Mouse (Mus musculus): ENCODE measurements around the gene Nudt16l1.

Gene Nudt16l1

GRCm38 (mm10) chr16:4913783-4914735, 24.5 kb upstream of the Nudt16l1 start:
- CTCF ChIA-PET = interaction anchor here (0.7 to 2.0 kb wide), 3 partner anchors 34 to 50 kb away, joined by 3 to 10 read pairs (median 3); partner anchors contain the start of gene Ubald1

GRCm38 (mm10) chr16:4915931-4916330, 22.6 kb upstream of the Nudt16l1 start:
- CTCF ChIA-PET = interaction anchor here (1.0 kb wide), 1 partner anchor 23 kb away, joined by 4 read pairs; no protein-coding TSS in a partner anchor

GRCm38 (mm10) chr16:4916608-4917007, 22.0 kb upstream of the Nudt16l1 start:
- CTCF ChIA-PET = interaction anchor here (1.0 kb wide), 1 partner anchor 23 kb away, joined by 4 read pairs; no protein-coding TSS in a partner anchor

GRCm38 (mm10) chr16:4920556-4920955, 18.0 kb upstream of the Nudt16l1 start:
- CTCF ChIA-PET = no interaction called here

GRCm38 (mm10) chr16:4922481-4922880, 16.1 kb upstream of the Nudt16l1 start:
- CTCF ChIA-PET = no interaction called here

- CTCF ChIA-PET = interaction anchor here (0.6 kb wide), 1 partner anchor 43 kb away, joined by 4 read pairs; no protein-coding TSS in a partner anchor
Observed at GRCm38 (mm10) chr16:4923996-4924395, 14.6 kb upstream of the Nudt16l1 start.

GRCm38 (mm10) chr16:4927967-4928366, 10.6 kb upstream of the Nudt16l1 start:
- CTCF ChIA-PET = no interaction called here

- CTCF ChIA-PET = no interaction called here
Observed at GRCm38 (mm10) chr16:4928474-4928873, 10.1 kb upstream of the Nudt16l1 start.

GRCm38 (mm10) chr16:4932429-4932828, 6.1 kb upstream of the Nudt16l1 start:
- CTCF ChIA-PET = interaction anchor here (0.6 kb wide), 1 partner anchor 18 kb away, joined by 3 read pairs; no protein-coding TSS in a partner anchor

- CTCF ChIA-PET = no interaction called here
Observed at GRCm38 (mm10) chr16:4935430-4935829, 3.1 kb upstream of the Nudt16l1 start.

- CTCF ChIA-PET = no interaction called here
Observed at GRCm38 (mm10) chr16:4935931-4936703, 2.4 kb upstream of the Nudt16l1 start.

- CTCF ChIA-PET = no interaction called here
Observed at GRCm38 (mm10) chr16:4937351-4938190, 990 bp upstream of the Nudt16l1 start.

- CTCF ChIA-PET = interaction anchor here (0.9 kb wide), 1 partner anchor 23 kb away, joined by 4 read pairs; no protein-coding TSS in a partner anchor
Observed at GRCm38 (mm10) chr16:4938989-4939388, 428 bp downstream of the Nudt16l1 start.

- CTCF ChIA-PET = interaction anchor here (0.9 kb wide), 1 partner anchor 23 kb away, joined by 4 read pairs; no protein-coding TSS in a partner anchor
Observed at GRCm38 (mm10) chr16:4939412-4939811, 851 bp downstream of the Nudt16l1 start.

GRCm38 (mm10) chr16:4940311-4940850, 1.8 kb downstream of the Nudt16l1 start:
- CTCF ChIA-PET = no interaction called here

- CTCF ChIA-PET = interaction anchor here (0.5 kb wide), 1 partner anchor 361 kb away, joined by 4 read pairs; no protein-coding TSS in a partner anchor
Observed at GRCm38 (mm10) chr16:4941016-4941415, 2.5 kb downstream of the Nudt16l1 start.

GRCm38 (mm10) chr16:4942868-4943267, 4.3 kb downstream of the Nudt16l1 start:
- CTCF ChIA-PET = interaction anchor here (0.6 kb wide), 1 partner anchor 94 kb away, joined by 3 read pairs; no protein-coding TSS in a partner anchor

- CTCF ChIA-PET = interaction anchor here (0.6 kb wide), 1 partner anchor 95 kb away, joined by 3 read pairs; no protein-coding TSS in a partner anchor
Observed at GRCm38 (mm10) chr16:4943431-4943830, 4.9 kb downstream of the Nudt16l1 start.

- CTCF ChIA-PET = no interaction called here
Observed at GRCm38 (mm10) chr16:4945415-4945814, 6.9 kb downstream of the Nudt16l1 start.

GRCm38 (mm10) chr16:4946155-4946554, 7.6 kb downstream of the Nudt16l1 start:
- CTCF ChIA-PET = no interaction called here

- CTCF ChIA-PET = no interaction called here
Observed at GRCm38 (mm10) chr16:4947378-4947777, 8.8 kb downstream of the Nudt16l1 start.
